Mouse (Mus musculus) MEL (cell line): ENCODE results near the gene Il10ra. TPM values are rescaled to one million over a fixed set of nuclear protein-coding genes. Genes with fewer than 3 reads are reported as not detected.

Source experiments
- DNase-seq: peaks from one replicate; pipeline ENCODE4 v3.0.0; 2011; ENCODE audit warnings: low read depth, low spot score
- H3K27ac ChIP-seq: 2 replicates; pipeline ENCODE4 v1.5.1; 2012; ENCODE audit warnings: low read depth, mild to moderate bottlenecking, control low read depth, low read length, moderate library complexity; ENCODE audit not compliant: control insufficient read depth
- H3K27me3 ChIP-seq, 2 experiments: fragments of 150-350 bp in 1 of 2; sonication (generic) in 1 of 2; 2 replicates each; pipeline ENCODE4 v1.6.1; 2012; ENCODE audit warnings: low read length in 2 of 2, mild to moderate bottlenecking in 2 of 2, improper control_type of control experiment in 1 of 2, moderate library complexity in 1 of 2; ENCODE audit not compliant: insufficient read depth in 2 of 2, control insufficient read depth in 1 of 2
- H3K36me3 ChIP-seq, 2 experiments: 2 replicates each; pipeline ENCODE4 v1.6.1; 2012 to 2014; ENCODE audit warnings: low read length in 2 of 2, improper control_type of control experiment in 1 of 2, inconsistent platforms in 1 of 2, mild to moderate bottlenecking in 1 of 2; ENCODE audit not compliant: insufficient read depth in 2 of 2, control insufficient read depth in 1 of 2
- H3K4me1 ChIP-seq, 2 experiments: fragments of 150-350 bp in 1 of 2; sonication (generic) in 1 of 2; 2 replicates each; pipeline ENCODE4 v1.6.1; 2012; ENCODE audit warnings: low read length in 2 of 2, improper control_type of control experiment in 1 of 2, mild to moderate bottlenecking in 1 of 2; ENCODE audit not compliant: insufficient read depth in 2 of 2, control insufficient read depth in 1 of 2
- H3K4me3 ChIP-seq, 2 experiments: fragments of 150-350 bp in 1 of 2; sonication (generic) in 1 of 2; 2 replicates each; pipeline ENCODE4 v1.5.1; 2012; ENCODE audit warnings: low read depth in 2 of 2, low read length in 2 of 2, mild to moderate bottlenecking in 2 of 2, moderate library complexity in 2 of 2, control low read depth in 1 of 2, improper control_type of control experiment in 1 of 2; ENCODE audit not compliant: control insufficient read depth in 1 of 2, insufficient read depth in 1 of 2
- H3K79me2 ChIP-seq: 2 replicates; pipeline ENCODE4 v1.6.1; 2012; ENCODE audit warnings: mild to moderate bottlenecking, low read length, moderate library complexity; ENCODE audit not compliant: control insufficient read depth, poor library complexity, insufficient read depth
- H3K9ac ChIP-seq: 2 replicates; pipeline ENCODE4 v1.6.1; 2012; ENCODE audit warnings: low read depth, mild to moderate bottlenecking, control low read depth, low read length, moderate library complexity; ENCODE audit not compliant: control insufficient read depth, poor library complexity, severe bottlenecking
- H3K9me3 ChIP-seq: fragments of 150-350 bp; sonication (generic); replicated peaks from 2 replicates; pipeline ENCODE4 v1.6.1; 2012; ENCODE audit warnings: mild to moderate bottlenecking, low read length, improper control_type of control experiment, moderate library complexity; ENCODE audit not compliant: insufficient read depth
- CHD2 ChIP-seq: IDR thresholded peaks from 2 replicates; pipeline ENCODE4 v1.6.1; 2011; ENCODE audit warnings: low read length, improper control_type of control experiment
- CTCF ChIP-seq, 3 experiments: IDR thresholded peaks in 2 of 3; conservative IDR thresholded peaks in 1 of 3; 2 replicates each; pipeline ENCODE4 v1.5.1; 2011 to 2012; ENCODE audit warnings: low read length in 3 of 3, low read depth in 2 of 3, mild to moderate bottlenecking in 2 of 3, improper control_type of control experiment in 1 of 3, inconsistent platforms in 1 of 3, mixed read lengths in 1 of 3, moderate library complexity in 1 of 3; ENCODE audit not compliant: control insufficient read depth in 1 of 3, insufficient read depth in 1 of 3, poor library complexity in 1 of 3, severe bottlenecking in 1 of 3
- ELF1 ChIP-seq: IDR thresholded peaks from 2 replicates; pipeline ENCODE4 v1.6.1; 2014; ENCODE audit warnings: low read depth, mild to moderate bottlenecking, inconsistent platforms, low read length, improper control_type of control experiment, moderate library complexity
- EP300 ChIP-seq, 2 experiments: IDR thresholded peaks; 2 replicates each; pipeline ENCODE4 v1.6.1; 2011; ENCODE audit warnings: improper control_type of control experiment in 2 of 2, low read length in 2 of 2, low read depth in 1 of 2, mild to moderate bottlenecking in 1 of 2
- GABPA ChIP-seq: IDR thresholded peaks from 2 replicates; pipeline ENCODE4 v1.6.1; 2012; ENCODE audit warnings: low read depth, mild to moderate bottlenecking, inconsistent platforms, low read length, improper control_type of control experiment, moderate library complexity
- GATA1 ChIP-seq: IDR thresholded peaks from 2 replicates; pipeline ENCODE4 v1.6.1; 2011; ENCODE audit warnings: low read depth, low read length, improper control_type of control experiment
- HCFC1 ChIP-seq: IDR thresholded peaks from 2 replicates; pipeline ENCODE4 v1.6.1; 2012; ENCODE audit warnings: low read depth, mild to moderate bottlenecking, inconsistent platforms, low read length, improper control_type of control experiment, moderate library complexity
- MAFK ChIP-seq: IDR thresholded peaks from 2 replicates; pipeline ENCODE4 v1.6.1; 2011; ENCODE audit warnings: low read depth, mild to moderate bottlenecking, low read length, improper control_type of control experiment, borderline replicate concordance
- MAX ChIP-seq: IDR thresholded peaks from 2 replicates; pipeline ENCODE4 v1.6.1; 2011; ENCODE audit warnings: low read length, improper control_type of control experiment
- MXI1 ChIP-seq: IDR thresholded peaks from 2 replicates; pipeline ENCODE4 v1.6.1; 2011; ENCODE audit warnings: mild to moderate bottlenecking, low read depth, low read length, improper control_type of control experiment
- NRF1 ChIP-seq: IDR thresholded peaks from 2 replicates; pipeline ENCODE4 v1.6.1; 2014; ENCODE audit warnings: low read depth, mild to moderate bottlenecking, inconsistent platforms, low read length, improper control_type of control experiment, moderate library complexity; ENCODE audit not compliant: poor library complexity, insufficient read depth, severe bottlenecking
- POLR2A ChIP-seq, 2 experiments: IDR thresholded peaks; 2 replicates each; pipeline ENCODE4 v1.6.1; 2011 to 2012; ENCODE audit warnings: low read length in 2 of 2, mild to moderate bottlenecking in 2 of 2, control low read depth in 1 of 2, improper control_type of control experiment in 1 of 2, low read depth in 1 of 2, moderate library complexity in 1 of 2; ENCODE audit not compliant: control insufficient read depth in 1 of 2, insufficient read depth in 1 of 2, poor library complexity in 1 of 2
- RAD21 ChIP-seq: IDR thresholded peaks from 2 replicates; pipeline ENCODE4 v1.6.1; 2011; ENCODE audit warnings: mild to moderate bottlenecking, low read depth, low read length, improper control_type of control experiment
- TBP ChIP-seq: IDR thresholded peaks from 2 replicates; pipeline ENCODE4 v1.8.0; 2011; ENCODE audit warnings: low read depth, low read length, improper control_type of control experiment
- USF1 ChIP-seq: IDR thresholded peaks from 2 replicates; pipeline ENCODE4 v1.6.1; 2014; ENCODE audit warnings: low read depth, mild to moderate bottlenecking, inconsistent platforms, low read length, improper control_type of control experiment, moderate library complexity
- ZC3H11A ChIP-seq: IDR thresholded peaks from 2 replicates; pipeline ENCODE4 v1.6.1; 2012; ENCODE audit warnings: low read depth, mild to moderate bottlenecking, inconsistent platforms, low read length, improper control_type of control experiment
- ZKSCAN1 ChIP-seq: IDR thresholded peaks from 2 replicates; pipeline ENCODE4 v1.6.1; 2012; ENCODE audit warnings: low read depth, mild to moderate bottlenecking, inconsistent platforms, low read length, improper control_type of control experiment, moderate library complexity
- ZMIZ1 ChIP-seq: IDR thresholded peaks from 2 replicates; pipeline ENCODE4 v1.6.1; 2012; ENCODE audit warnings: low read depth, mild to moderate bottlenecking, inconsistent platforms, low read length, improper control_type of control experiment, moderate library complexity
- polyA plus RNA-seq, 2 experiments: library from polyadenylated mRNA; stranded (reverse) in 1 of 2; unstranded in 1 of 2; fragments of >175 nt in 1 of 2; fragments of >200 nt in 1 of 2; gene quantifications; 2 replicates each; pipeline versions ENCODE4 v1.2.1 to v1.2.4; 2012; ENCODE audit warnings: low replicate concordance in 2 of 2, low read depth in 1 of 2; ENCODE audit not compliant: insufficient read length in 2 of 2, insufficient read depth in 1 of 2, missing spikeins in 1 of 2
- total RNA-seq: library from RNA; depleted of rRNA; stranded (reverse); fragments of 300-350 nt; gene quantifications from 2 replicates; pipeline ENCODE4 v1.2.3, GENCODE M21; 2012

Il10ra gene
- total and polyA plus RNA-seq, 3 experiments = not detected

GRCm38 (mm10) chr9:45250306-45250705 lies 18.6 kb downstream of the Il10ra start:
- H3K36me3 ChIP-seq = peaks cover 0 to 12% of the 10 kb centered on the region in 2 experiments; a peak in 2 of 4 replicates
- TF ChIP-seq ELF1 = no peak
- no peak for TF ChIP-seq USF1
- no peak for TF ChIP-seq POLR2A (IDR thresholded peaks at IDR 0.05; ENCODE audit: control insufficient read depth in 1 of 2, insufficient read depth in 1 of 2, low read depth in 1 of 2, low read length in 2 of 2, poor library complexity in 1 of 2)
- TF ChIP-seq TBP = no peak
- TF ChIP-seq EP300 (IDR thresholded peaks at IDR 0.05; ENCODE audit: low read depth in 1 of 2, low read length in 2 of 2) = no peak
- no peak for TF ChIP-seq HCFC1
- no peak for TF ChIP-seq NRF1
- TF ChIP-seq RAD21 = no peak
- no peak for TF ChIP-seq MAX
- no peak for TF ChIP-seq CTCF (IDR thresholded peaks at IDR 0.05 in 2 of 3, conservative IDR thresholded peaks at IDR 0.05 in 1 of 3; ENCODE audit: control insufficient read depth in 1 of 3, insufficient read depth in 1 of 3, low read depth in 2 of 3, low read length in 3 of 3, poor library complexity in 1 of 3, severe bottlenecking in 1 of 3)
- no peak for TF ChIP-seq GABPA
- TF ChIP-seq GATA1 = no peak
- TF ChIP-seq ZMIZ1 = no peak
- no peak for TF ChIP-seq ZKSCAN1
- TF ChIP-seq ZC3H11A = no peak
- H3K27me3 ChIP-seq = peaks cover 0 to 5% of the 10 kb centered on the region in 2 experiments; a peak in 3 of 4 replicates
- H3K79me2 ChIP-seq = no peaks in the 10 kb centered on the region
- no peaks in the 10 kb centered on the region for H3K9me3 ChIP-seq
- peaks cover 7 to 13% of the 10 kb centered on the region in 2 experiments for H3K4me1 ChIP-seq
- no peak for DNase-seq
- H3K4me3 ChIP-seq = no peak overlapping the region
- H3K27ac ChIP-seq = no peak overlapping the region
- H3K9ac ChIP-seq = no peak overlapping the region

- no peak overlapping the region for H3K27ac ChIP-seq
- no peak overlapping the region for H3K4me3 ChIP-seq
- H3K36me3 ChIP-seq = peaks cover 0 to 12% of the 10 kb centered on the region in 2 experiments; a peak in 2 of 4 replicates
- no peak overlapping the region for H3K9ac ChIP-seq
- no peak for DNase-seq
- no peaks in the 10 kb centered on the region for H3K79me2 ChIP-seq
- TF ChIP-seq MAFK = no peak
- TF ChIP-seq ZMIZ1 = no peak
- TF ChIP-seq GABPA = no peak
- no peak for TF ChIP-seq CHD2
- no peak for TF ChIP-seq MXI1
- no peak for TF ChIP-seq NRF1
- TF ChIP-seq, all 39 proteins: peak for 0
- Histone ChIP-seq H3K27me3 (no peaks in the 10 kb centered on the region), H3K9me3 (no peaks in the 10 kb centered on the region), H3K4me1 (peaks cover 7 to 13% of the 10 kb centered on the region in 2 experiments)
These were observed 21.4 kb downstream of the Il10ra start for GRCm38 (mm10) chr9:45247536-45247935.
